Mouse (Mus musculus): Measurements from ENCODE around the gene Slc5a6.

The Slc5a6 gene

DNA sequence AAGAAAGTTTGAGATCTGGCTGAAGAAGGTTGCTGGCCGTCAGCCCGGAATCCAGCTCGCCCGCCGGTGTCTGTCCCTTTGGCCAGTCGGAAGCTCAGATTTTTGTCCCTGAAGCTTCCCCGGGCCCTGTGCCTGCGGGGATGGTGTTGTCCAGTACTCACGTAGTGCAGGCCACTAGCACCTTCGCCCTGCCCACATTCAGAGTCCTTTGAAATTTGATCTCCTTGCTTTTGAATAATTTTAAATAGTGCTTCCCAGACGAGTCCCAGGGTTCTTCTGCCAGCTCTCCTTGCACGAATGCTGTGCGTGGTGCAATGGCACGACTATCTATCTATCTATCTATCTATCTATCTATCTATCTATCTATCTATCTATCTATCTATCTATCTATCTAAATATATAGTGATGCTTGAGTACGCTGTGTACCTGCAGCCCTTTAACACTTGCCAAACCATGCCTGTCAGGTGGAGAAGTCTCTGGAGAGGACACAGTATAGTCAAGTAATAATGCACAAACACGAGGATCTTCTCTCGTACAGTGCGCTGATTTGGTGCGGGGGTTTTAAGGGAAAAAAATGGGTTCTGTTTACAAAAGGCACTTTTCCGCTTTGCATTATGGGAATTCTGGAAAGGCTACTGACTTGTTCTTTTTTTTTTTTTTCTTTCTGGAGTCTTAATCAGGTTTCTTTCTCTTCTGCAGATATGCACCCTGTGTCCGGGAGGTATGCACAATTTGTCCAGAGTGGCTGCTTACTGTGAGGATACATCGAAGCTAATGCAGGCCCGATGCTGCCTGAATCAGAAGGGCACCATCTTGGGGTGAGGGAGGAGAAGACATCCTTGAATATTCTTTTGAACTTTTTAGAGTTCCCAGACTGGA lies at the start of gene Slc5a6:
Slc5a6 (minus strand) TSS at position 162 of the 879 bp plus-strand sequence.
- peak; percentile 67 for DNase-seq (ENCODE audit: low spot score)

GRCm38 (mm10) chr5:31095711-31096480 lies 47.2 kb upstream of the Slc5a6 start:
- DNase-seq (ENCODE audit: low spot score) = no peak

DNA sequence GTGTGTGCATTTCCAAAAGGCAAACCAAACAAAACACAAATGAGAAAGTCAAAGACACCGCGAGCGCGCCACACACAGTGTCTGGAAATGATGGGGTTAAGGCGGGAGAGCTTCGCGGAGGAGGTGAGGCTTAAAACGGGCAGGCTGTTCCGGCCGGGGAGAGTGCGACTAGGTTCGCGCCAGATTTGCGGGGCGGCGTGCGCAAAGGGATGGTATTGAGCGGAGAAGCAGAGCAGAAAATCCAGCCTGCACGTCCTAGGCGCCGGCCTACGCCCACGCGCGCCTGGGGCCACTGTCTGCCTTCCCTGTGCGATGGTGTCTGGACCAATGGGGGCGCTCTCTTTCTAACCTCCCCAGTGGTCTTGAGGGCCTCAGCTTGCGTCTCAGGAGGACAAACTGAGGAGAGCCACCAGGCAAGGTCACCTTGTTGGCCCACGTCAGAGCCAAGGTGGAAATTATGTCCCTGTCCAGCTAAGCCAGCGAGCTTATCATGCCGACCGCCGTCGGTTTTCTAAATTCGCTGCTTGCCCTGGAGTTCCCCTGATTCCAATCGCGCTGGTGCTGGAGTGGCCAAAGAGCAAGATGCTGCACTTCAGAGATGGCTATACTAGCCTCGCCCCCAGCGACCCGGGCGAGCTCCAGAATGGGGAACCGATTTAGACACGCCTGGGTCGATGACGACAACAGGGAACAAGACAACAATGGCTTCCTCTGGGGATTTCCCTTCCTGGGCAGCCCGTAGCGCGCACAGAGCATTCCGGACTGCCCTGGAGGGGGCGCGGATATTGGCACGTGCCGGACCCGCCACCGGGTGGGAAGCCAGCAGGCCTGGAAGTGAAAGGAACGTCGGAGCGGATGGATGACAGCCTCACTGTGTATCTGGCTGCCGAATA lies 46.3 kb upstream of the Slc5a6 start:
- peak; percentile 22 for DNase-seq (ENCODE audit: low spot score)

DNA sequence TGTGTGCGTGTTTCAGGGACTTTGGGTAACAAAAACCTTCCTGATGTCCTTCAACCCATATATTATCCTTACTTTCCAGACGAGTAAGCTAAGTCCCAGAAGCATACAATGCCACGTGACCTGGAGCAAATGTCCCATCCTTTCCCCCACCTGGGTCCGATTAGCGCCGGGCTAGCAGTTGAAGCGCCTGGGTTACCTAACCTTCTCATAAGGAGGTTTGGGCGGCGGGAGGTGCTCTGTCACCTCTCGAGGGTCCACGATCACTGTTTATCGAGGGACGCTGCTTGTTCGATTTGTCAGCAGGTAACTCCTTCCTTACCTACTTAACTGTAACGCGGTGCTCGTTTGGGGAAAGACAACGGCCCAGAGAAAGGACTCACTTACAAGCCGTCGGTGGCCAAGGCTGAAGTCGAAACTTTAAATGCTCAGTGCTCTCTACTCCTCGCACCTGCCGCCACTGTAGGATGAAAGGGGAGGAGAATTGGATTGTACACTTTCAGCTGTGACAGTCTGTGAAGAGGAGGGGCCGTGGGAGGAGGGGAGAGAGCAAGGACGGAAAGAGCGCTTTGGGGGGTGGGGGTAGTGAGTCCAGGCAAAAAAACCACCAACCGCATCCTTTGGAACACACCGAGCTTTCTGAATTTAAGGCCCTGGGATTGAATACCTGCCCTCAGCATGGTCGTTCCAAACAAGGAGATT lies 45.5 kb upstream of the Slc5a6 start:
- DNase-seq (ENCODE audit: low spot score) = no peak

GRCm38 (mm10) chr5:31093151-31094041 lies 44.7 kb upstream of the Slc5a6 start:
- peak; percentile 60 for DNase-seq (ENCODE audit: low spot score)

- no peak for DNase-seq (ENCODE audit: low spot score)
Measured at GRCm38 (mm10) chr5:31092231-31092975, 43.7 kb upstream of the Slc5a6 start.

DNA sequence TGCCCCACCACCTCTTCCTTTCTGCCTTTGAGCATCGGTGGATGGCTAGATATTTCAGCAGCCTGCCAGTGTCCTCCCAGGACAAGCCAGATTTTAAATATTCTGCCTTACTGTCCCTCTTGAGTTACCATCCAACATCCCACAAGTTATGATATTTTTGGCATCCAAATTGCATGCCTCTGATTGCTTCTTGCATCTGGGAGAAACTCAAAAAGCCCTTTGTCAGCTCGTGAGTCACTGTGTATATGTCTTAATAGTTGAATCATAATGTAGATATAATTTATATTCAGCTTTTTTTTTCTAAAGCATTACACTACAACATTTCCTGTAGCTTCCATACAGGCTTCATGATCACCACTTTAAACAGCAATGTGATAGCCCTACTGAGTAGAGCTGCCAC lies 38.4 kb upstream of the Slc5a6 start:
- DNase-seq (ENCODE audit: low spot score) = no peak

DNA sequence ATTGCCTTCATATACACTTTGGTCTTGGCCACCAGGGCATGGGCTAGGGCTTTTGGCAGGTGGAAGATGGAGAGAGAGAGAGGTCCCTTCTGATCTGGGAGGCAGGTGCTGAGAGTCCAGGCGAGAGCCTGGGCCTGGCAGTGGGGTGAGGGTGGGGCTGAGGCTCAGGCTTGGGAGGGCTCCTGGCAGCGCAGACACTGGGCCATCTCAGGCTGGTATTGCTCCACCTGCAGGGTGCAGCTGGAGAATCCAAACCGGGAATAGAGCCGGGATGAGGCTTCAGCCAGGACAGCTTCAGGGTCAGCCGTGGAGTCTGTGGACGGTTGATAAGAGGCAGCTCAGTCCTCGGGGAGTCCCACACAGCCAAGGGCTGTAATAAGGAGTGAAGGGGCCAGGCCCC lies 37.9 kb upstream of the Slc5a6 start:
- no peak for DNase-seq (ENCODE audit: low spot score)

GRCm38 (mm10) chr5:31083949-31084348 lies 35.2 kb upstream of the Slc5a6 start:
- no peak for DNase-seq (ENCODE audit: low spot score)

DNA sequence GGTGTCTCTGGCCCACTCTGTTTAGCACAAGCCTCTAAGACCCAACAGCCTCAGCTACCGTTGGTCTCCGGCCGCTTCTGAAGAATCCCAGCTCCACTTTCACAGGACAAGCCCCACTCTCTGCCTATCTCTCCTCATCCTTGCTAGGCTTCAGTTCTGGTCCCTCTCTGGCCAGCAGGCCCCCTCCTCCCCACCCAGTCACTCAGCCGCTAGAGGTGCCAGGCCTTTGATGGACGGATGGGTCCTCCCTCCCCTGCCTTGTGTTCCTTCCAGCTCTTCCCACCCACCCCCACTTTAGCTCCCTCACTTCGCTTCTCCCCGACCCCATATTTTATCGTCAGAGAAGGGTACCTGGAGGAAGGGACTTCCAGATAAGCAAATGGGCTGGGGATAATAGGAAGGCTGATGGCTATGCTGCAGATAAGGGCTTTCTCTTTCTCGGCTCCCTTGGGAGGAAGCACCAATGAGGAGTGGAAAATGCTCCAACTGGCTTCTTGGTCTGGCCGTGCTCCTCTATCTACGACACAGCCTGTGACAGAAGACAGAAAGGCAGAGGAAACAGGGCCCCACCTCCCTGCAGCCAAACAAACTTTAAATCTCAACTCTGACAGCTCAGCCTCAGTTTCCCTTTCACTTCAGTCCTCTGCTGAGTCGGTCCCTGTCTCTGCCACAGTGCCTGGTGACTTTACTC lies 34.4 kb upstream of the Slc5a6 start:
- no peak for DNase-seq (ENCODE audit: low spot score)

DNA sequence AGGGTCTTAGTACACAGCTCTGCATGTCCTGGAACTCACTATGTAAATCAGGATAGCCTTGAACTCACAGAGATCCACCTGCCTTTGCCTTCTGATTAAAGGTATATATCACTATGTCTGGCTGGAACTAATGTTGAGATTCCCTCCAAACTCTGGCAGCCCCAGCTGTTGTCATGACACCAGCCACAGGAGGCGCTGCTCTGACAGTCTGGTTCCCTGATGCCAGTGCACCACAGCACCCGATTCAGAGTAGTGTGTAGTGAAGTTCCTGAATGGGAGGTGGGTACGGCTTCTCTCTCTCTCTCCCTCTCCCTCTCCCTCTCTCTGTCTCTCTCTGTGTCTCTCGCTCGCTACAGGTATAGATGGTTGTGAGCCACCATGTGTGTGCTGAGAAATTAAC lies 33.6 kb upstream of the Slc5a6 start:
- DNase-seq (ENCODE audit: low spot score) = no peak

- no peak for DNase-seq (ENCODE audit: low spot score)
Measured at GRCm38 (mm10) chr5:31081386-31081785, 32.7 kb upstream of the Slc5a6 start.

- no peak for DNase-seq (ENCODE audit: low spot score)
Measured at GRCm38 (mm10) chr5:31080795-31081164, 32.1 kb upstream of the Slc5a6 start.

DNA sequence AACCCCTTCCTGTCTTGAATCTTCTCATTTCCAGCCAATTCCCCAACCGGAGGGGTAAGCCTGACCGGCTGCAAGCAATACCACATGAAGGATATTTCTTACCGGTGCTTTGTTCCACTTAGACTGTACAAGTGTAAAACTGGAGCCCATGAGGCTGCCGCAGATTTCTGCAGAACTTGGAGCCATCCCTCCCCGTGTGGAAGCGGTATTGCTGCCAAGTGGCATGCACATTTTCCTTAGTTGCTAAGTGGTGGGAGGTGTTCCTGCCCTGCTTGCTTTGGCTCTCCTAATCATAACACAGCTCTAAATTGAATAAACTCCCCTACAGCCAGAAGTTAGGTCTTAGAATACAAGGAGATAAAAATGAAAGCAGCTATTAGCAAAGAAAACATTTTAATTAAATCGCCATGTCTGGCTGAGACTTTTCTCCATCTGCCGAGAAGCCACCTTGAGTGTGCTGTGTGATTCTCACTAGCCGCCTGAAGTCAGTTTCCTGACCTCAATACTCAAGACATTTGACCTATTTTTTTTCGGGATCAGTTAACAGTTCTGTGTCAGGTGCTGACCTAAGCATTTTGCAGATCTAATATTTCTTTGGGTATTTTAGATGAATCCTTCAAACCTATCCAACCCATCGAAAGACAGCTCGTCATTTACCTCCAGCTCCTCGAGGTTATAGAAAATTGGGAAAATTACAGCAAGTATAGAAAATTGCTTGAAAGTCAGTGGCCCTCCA lies 31.5 kb upstream of the Slc5a6 start:
- no peak for DNase-seq (ENCODE audit: low spot score)

- no peak for DNase-seq (ENCODE audit: low spot score)
Measured at GRCm38 (mm10) chr5:31076346-31076745, 27.6 kb upstream of the Slc5a6 start.

GRCm38 (mm10) chr5:31073176-31073575 lies 24.5 kb upstream of the Slc5a6 start:
- DNase-seq (ENCODE audit: low spot score) = no peak

GRCm38 (mm10) chr5:31071821-31072220 lies 23.1 kb upstream of the Slc5a6 start:
- DNase-seq (ENCODE audit: low spot score) = no peak

DNA sequence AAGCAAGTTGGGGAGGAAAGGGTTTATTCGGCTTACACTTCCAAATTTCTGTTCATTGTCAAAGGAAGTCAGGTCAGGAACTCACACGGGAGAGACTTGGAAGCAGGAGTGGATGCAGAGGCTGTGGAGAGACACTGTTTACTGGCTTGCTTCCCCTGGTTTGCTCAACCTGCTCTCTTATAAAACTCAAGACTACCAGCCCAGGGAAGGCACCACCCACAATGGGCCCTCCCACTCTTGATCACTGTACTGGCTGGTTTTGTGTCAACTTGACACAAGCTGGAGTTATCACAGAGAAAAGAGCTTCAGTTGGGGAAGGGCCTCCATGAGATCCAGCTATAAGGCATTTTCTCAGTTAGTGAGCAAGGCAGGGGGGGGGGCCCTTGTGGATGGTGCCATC lies 22.3 kb upstream of the Slc5a6 start:
- no peak for DNase-seq (ENCODE audit: low spot score)

DNA sequence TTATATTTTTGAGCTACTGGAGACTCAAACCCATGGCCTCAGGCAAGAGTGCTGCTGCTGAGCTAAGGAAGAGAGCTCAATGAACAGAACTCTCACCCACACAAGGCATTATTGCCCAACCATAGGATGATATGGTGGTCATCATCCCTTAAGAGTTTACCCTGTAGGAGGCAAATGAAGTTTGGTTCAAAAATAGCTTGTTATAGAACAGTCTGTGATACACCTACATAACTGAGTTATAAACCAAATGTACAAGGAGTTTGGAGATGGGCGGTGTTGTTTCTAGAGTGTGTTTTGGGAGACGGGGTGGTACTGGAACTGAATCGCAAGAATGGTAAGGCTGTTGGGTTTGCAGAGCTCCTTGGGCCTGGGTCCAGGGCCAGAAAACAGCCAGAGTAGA lies 21.1 kb upstream of the Slc5a6 start:
- no peak for DNase-seq (ENCODE audit: low spot score)

Measured in yolk sac, embryonic 10.5 days (tissue).